Mouse (Mus musculus) bone marrow, adult 2 months (tissue): ENCODE results near the gene Kirrel3.

Experiments
- CTCF ChIP-seq: fragments of 200-500 bp; IDR thresholded peaks from 2 replicates; pipeline ENCODE4 v1.5.1; 2011; ENCODE audit warnings: low read length, control low read depth; ENCODE audit not compliant: control insufficient read depth, insufficient read depth
- POLR2A ChIP-seq: fragments of 200-500 bp; IDR thresholded peaks from 2 replicates; pipeline ENCODE4 v1.6.1; 2011; ENCODE audit warnings: low read depth, mild to moderate bottlenecking, control low read depth, low read length, borderline replicate concordance; ENCODE audit not compliant: control insufficient read depth

DNA sequence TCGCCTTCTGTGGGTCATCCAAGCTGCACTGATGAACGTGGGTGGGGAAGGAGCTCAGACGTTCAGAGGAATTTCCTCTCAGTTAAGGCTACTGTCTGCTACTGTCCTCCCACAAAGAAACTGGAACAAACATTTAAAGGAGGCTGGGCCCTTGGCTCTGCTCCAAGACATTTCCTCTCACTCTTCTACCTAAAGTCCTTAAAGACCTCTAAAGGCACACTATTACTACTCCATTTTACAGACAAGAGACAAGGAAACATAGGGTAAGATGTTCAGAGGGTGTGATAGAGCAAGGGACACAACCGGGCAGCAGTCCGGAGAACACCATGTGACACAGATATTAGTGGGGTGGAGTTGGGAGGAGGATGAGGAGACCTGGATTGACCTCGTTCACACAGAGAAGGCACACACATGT, 541.2 kb downstream of the Kirrel3 start:
- TF ChIP-seq CTCF (no peak), POLR2A (no peak)
